In genomic region chr4:134588951-134589350, GRCm38 (mm10) we compare ENCODE assay signal across 15 mouse cellular contexts. TPM values are rescaled to one million over a fixed set of nuclear protein-coding genes. Genes with fewer than 3 reads are reported as not detected.
DNase-seq lines count a peak whose midpoint lies in the region; ATAC-seq lines count a peak whose summit lies in the region.
"Had no signal": no experiment of that assay in that cellular context is flagged by ENCODE, and none has a peak within 500 bp of the region (broad histone marks: within the 10 kb centered on the region; RNA-seq: fewer than 3 reads in every experiment).

No protein-coding gene starts in this region.

- peak; percentile 6 to 54; a peak in 1 of 4 replicates for ATAC-seq in hematopoietic stem cell, adult 5-6 weeks (replicated peaks in 1 of 2; ENCODE audit: insufficient read depth in 1 of 2, low FRiP score in 2 of 2, low TSS enrichment in 1 of 2, low read depth in 1 of 2, poor library complexity in 2 of 2, severe bottlenecking in 2 of 2)
- ATAC-seq in megakaryocyte, adult 5-6 weeks (ENCODE audit: poor library complexity, severe bottlenecking), result peak; percentile 87
- ATAC-seq: Patski had no signal

- peak; percentile 92 for DNase-seq in heart, adult 11 months
- DNase-seq in heart, adult 18-20 months, result no peak
- peak; percentile 75 for DNase-seq in adipocyte (ENCODE audit: low spot score)
- no peak for DNase-seq in kidney, adult 8-10 months
- DNase-seq in spleen, postnatal 14 days (ENCODE audit: low spot score in 2 of 2), result no peak
- DNase-seq in yolk sac, embryonic 10.5 days (ENCODE audit: low spot score), result no peak
- DNase-seq: cerebellum, adult 9-11 months; kidney, adult 18-20 months; liver, embryonic 13.5 days; midbrain, embryonic 14.5 days; right cerebral cortex, adult 18-20 months; thymus, adult 2 months had no signal

RNA-seq across cellular contexts. Expression of gene Selenon, which starts 37.0 kb away (rescaled TPM):
- total RNA-seq in heart, adult 18-20 months (2021), result 10 to 100 TPM; 16.8 to 17.0 TPM
- 8.2 and 9.2 TPM in 2 replicates for total RNA-seq in hematopoietic stem cell, adult 5-6 weeks (2017)
- 24.9 and 25.4 TPM in 2 replicates for total RNA-seq in megakaryocyte, adult 5-6 weeks (2015)
- total RNA-seq in megakaryocyte, adult 5-6 weeks (2017), result 6.3 and 8.2 TPM in 2 replicates

RNA-seq across cellular contexts. Expression of gene Mtfr1l, which starts 53.8 kb away (rescaled TPM):
- total RNA-seq in heart, adult 18-20 months (2021), result 100 to 1,000 TPM; 184 to 217 TPM
- total RNA-seq in hematopoietic stem cell, adult 5-6 weeks (2017), result 51.8 and 71.4 TPM in 2 replicates
- total RNA-seq in megakaryocyte, adult 5-6 weeks (2015), result 40.4 and 48.1 TPM in 2 replicates
- total RNA-seq in megakaryocyte, adult 5-6 weeks (2017), result 33.6 and 38.3 TPM in 2 replicates

Comparison
In these comparisons a context has a peak if more than half of its experiments do, and no peak if none do; other contexts are left out.
1. DNase-seq: peak in heart, adult 11 months (single experiment) and adipocyte (single experiment); none in heart, adult 18-20 months (0 of 2), kidney, adult 8-10 months (0 of 2), spleen, postnatal 14 days (0 of 2) and yolk sac, embryonic 10.5 days (single experiment).